Mouse (Mus musculus) neural tube, embryonic 14.5 days (tissue): ENCODE results near the gene Pemt. TPM values are rescaled to one million over a fixed set of nuclear protein-coding genes. Genes with fewer than 3 reads are reported as not detected.
A peak's percentile ranks its signal among the peaks of the same experiment; 100 is the strongest.

Experiments
- ATAC-seq: fragments of 200-750 bp; cut with Nextera tagmentation; 2 replicates; pipeline ENCODE4 v1.8.0; 2017; ENCODE audit warnings: low read depth, mild to moderate bottlenecking, moderate TSS enrichment, moderate library complexity
- H3K27ac ChIP-seq: fragments of 300-500 bp; sonication (generic); 2 replicates; pipeline ENCODE4 v1.5.1; 2014; ENCODE audit warnings: low read depth, mild to moderate bottlenecking, control low read depth, low read length, moderate library complexity, mixed read lengths
- H3K27me3 ChIP-seq: fragments of 300-500 bp; sonication (generic); 2 replicates; pipeline ENCODE4 v1.6.1; 2014; ENCODE audit warnings: low read length; ENCODE audit not compliant: control insufficient read depth, insufficient read depth
- H3K36me3 ChIP-seq: fragments of 300-500 bp; sonication (generic); 2 replicates; pipeline ENCODE4 v1.6.1; 2014; ENCODE audit warnings: low read length, mixed read lengths; ENCODE audit not compliant: control insufficient read depth, insufficient read depth
- H3K4me1 ChIP-seq: fragments of 300-500 bp; sonication (generic); 2 replicates; pipeline ENCODE4 v1.6.1; 2014; ENCODE audit warnings: low read length; ENCODE audit not compliant: control insufficient read depth, insufficient read depth
- H3K4me2 ChIP-seq: fragments of 300-500 bp; sonication (generic); 2 replicates; pipeline ENCODE4 v1.6.1; 2014; ENCODE audit warnings: mild to moderate bottlenecking, low read depth, low read length, control low read depth
- H3K4me3 ChIP-seq: fragments of 300-500 bp; sonication (generic); 2 replicates; pipeline ENCODE4 v1.5.1; 2014; ENCODE audit warnings: low read depth, low read length, control low read depth, mixed read lengths
- H3K9ac ChIP-seq: fragments of 300-500 bp; sonication (generic); replicated peaks from 2 replicates; pipeline ENCODE4 v1.6.1; 2014; ENCODE audit warnings: low read depth, mild to moderate bottlenecking, control low read depth, low read length, mixed read lengths
- H3K9me3 ChIP-seq: fragments of 300-500 bp; sonication (generic); 2 replicates; pipeline ENCODE4 v1.6.1; 2016; ENCODE audit warnings: low read length; ENCODE audit not compliant: control insufficient read depth
- WGBS: fragments of 180-500 bp; shearing (Covaris S2); extraction: QIAGEN DNeasy Blood & Tissue Kit; methylation state at CpG from one replicate; pipeline ENCODE4 v1.1.7; 2014; 5-methylcytosine and 5-hydroxymethylcytosine counted together
- polyA plus RNA-seq: library from polyadenylated mRNA; unstranded; fragments of >200 nt; fragmentation: Nextera tagmentation; extraction: Ambion mirVana; gene quantifications from 2 replicates; pipeline ENCODE4 v1.2.1, GENCODE M21; 2014

Gene Pemt
- polyA plus RNA-seq, 1 experiment from 2014 or later: 9.3 TPM

- Histone ChIP-seq H3K9ac (no peak overlapping the region), H3K4me2 (no peak overlapping the region), H3K4me1 (peaks cover 3% of the 10 kb centered on the region; the same call in 1 of the 2 replicates), H3K4me3 (no peak overlapping the region), H3K27ac (no peak overlapping the region), H3K9me3 (no peaks in the 10 kb centered on the region), H3K36me3 (no peaks in the 10 kb centered on the region), H3K27me3 (no peaks in the 10 kb centered on the region)
- ATAC-seq: no peak
- 35% methylated on average over 2 of the region's 2 CpGs for WGBS
These were observed 38.3 kb upstream of the Pemt start for GRCm38 (mm10) chr11:60084589-60084988.

DNA sequence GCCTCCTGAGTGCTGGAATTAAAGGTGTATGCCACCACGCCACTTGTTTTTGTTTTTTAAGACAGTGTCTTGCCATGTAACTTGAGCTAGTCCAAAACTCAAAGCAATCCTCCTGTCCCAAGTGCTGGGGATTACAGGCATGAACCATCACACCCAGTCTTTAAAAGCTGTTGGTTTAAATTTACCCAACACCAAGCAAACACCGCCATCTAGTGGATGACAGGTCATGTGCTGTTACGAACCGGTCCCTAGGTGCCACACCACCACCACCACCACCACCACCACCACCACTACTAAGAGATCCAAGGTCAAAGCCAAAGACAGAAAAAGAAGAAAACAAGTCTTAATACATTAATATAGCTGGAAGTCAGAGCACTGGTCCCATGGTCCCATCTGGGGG, 30.5 kb upstream of the Pemt start:
- H3K9me3 ChIP-seq: no peaks in the 10 kb centered on the region
- H3K27ac ChIP-seq: no peak overlapping the region
- ATAC-seq: no peak
- H3K36me3 ChIP-seq: no peaks in the 10 kb centered on the region
- no peak overlapping the region for H3K9ac ChIP-seq
- H3K4me2 ChIP-seq: no peak overlapping the region
- no peaks in the 10 kb centered on the region for H3K4me1 ChIP-seq
- WGBS: 10% methylated on average over 4 of the region's 4 CpGs
- H3K27me3 ChIP-seq: no peaks in the 10 kb centered on the region
- H3K4me3 ChIP-seq: no peak overlapping the region

- WGBS: 81% methylated on average over 3 of the region's 3 CpGs
- no peaks in the 10 kb centered on the region for H3K27me3 ChIP-seq
- no peaks in the 10 kb centered on the region for H3K4me1 ChIP-seq
- H3K36me3 ChIP-seq: no peaks in the 10 kb centered on the region
- H3K4me2 ChIP-seq: no peak overlapping the region
- no peak overlapping the region for H3K9ac ChIP-seq
- no peak overlapping the region for H3K4me3 ChIP-seq
- no peaks in the 10 kb centered on the region for H3K9me3 ChIP-seq
- no peak overlapping the region for H3K27ac ChIP-seq
- ATAC-seq: no peak
These were observed 29.9 kb upstream of the Pemt start for GRCm38 (mm10) chr11:60076183-60076582.

DNA sequence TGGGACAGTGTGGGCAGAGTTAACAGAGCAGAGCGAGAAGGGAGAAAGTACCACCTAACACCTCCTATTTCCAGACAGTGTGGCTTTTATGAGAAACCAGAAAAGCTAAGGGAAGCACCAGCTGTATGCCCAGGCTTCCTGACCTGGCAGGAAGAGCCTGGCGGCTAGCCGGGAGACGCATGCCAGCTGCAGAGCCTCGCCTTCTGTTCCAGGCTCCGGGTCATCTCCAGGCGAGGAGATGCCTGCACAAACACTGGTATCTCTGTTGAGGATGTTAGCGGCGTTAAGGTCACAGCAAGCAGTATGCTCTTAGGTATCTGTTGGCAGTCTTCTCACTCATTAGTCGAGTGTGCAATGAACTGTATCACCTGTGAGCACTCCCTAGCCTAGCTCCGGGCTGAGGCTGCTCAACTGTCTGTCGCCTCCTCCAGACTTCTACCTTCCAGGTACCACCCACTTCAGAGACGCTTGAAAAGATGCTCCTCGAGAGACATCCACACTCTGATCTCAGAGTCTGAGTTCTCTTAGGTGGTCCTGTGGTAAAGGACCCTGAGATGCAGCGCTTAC, 27.7 kb upstream of the Pemt start:
- 80% methylated on average over 15 of the region's 15 CpGs for WGBS
- Histone ChIP-seq H3K4me3 (no peak overlapping the region), H3K4me2 (no peak overlapping the region), H3K36me3 (no peaks in the 10 kb centered on the region), H3K27me3 (no peaks in the 10 kb centered on the region), H3K4me1 (no peaks in the 10 kb centered on the region), H3K27ac (no peak overlapping the region), H3K9ac (no peak overlapping the region), H3K9me3 (no peaks in the 10 kb centered on the region)
- no peak for ATAC-seq

GRCm38 (mm10) chr11:60073121-60073520, 26.8 kb upstream of the Pemt start:
- Histone ChIP-seq H3K27ac (no peak overlapping the region), H3K36me3 (no peaks in the 10 kb centered on the region), H3K4me3 (no peak overlapping the region), H3K9me3 (no peaks in the 10 kb centered on the region), H3K4me1 (no peaks in the 10 kb centered on the region), H3K9ac (no peak overlapping the region), H3K27me3 (no peaks in the 10 kb centered on the region), H3K4me2 (no peak overlapping the region)
- no peak for ATAC-seq

DNA sequence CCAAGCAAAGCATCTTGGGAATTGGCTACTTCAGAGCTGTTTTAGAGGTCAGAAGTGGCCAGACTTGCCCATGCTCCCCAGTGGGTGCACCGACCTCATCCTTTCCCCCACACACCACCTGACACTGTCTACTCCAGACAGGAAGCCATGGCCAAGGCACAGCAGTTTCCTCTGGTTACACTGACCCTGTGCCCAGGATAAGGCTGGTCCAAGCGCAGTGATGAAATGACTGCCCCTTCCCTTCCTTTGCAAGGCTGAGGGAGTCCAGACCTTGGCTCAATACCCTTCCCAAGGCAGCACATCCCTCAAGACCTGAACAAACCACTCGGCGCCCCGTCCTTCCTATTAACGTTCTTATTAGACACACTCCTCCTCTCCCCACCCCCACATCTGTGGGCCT, 24.9 kb upstream of the Pemt start:
- no peak overlapping the region for H3K9ac ChIP-seq
- ATAC-seq: no peak
- no peaks in the 10 kb centered on the region for H3K4me1 ChIP-seq
- H3K9me3 ChIP-seq: no peaks in the 10 kb centered on the region
- 93% methylated on average over 6 of the region's 6 CpGs for WGBS
- H3K27me3 ChIP-seq: no peaks in the 10 kb centered on the region
- H3K4me2 ChIP-seq: no peak overlapping the region
- no peak overlapping the region for H3K4me3 ChIP-seq
- no peak overlapping the region for H3K27ac ChIP-seq
- no peaks in the 10 kb centered on the region for H3K36me3 ChIP-seq

DNA sequence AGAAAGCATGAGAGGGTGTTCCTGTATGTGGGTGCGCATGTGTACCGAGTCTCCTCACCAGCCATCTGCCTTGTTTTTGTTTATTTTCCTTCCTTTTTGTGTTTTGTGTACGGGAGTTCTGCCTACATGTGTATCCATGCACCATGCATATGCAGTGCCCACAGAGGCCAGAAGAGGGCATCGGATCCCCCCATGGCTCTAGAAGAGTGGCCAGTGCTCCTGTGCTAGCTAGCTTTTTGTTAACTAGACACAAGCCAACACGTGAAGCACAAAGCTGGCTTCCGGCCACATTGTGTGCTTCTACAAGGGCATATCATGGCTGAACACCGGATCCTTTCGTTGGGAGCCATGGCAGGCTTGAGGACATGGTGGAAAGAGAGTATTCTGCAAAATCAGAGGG, 24.3 kb upstream of the Pemt start:
- Histone ChIP-seq H3K27me3 (no peaks in the 10 kb centered on the region), H3K9ac (no peak overlapping the region), H3K9me3 (no peaks in the 10 kb centered on the region), H3K36me3 (no peaks in the 10 kb centered on the region), H3K4me1 (no peaks in the 10 kb centered on the region), H3K27ac (no peak overlapping the region), H3K4me3 (no peak overlapping the region), H3K4me2 (no peak overlapping the region)
- peak; percentile 81; the same call in 1 of the 2 replicates for ATAC-seq
- 40% methylated on average over 8 of the region's 8 CpGs for WGBS

- H3K4me3 ChIP-seq: no peak overlapping the region
- H3K36me3 ChIP-seq: no peaks in the 10 kb centered on the region
- H3K9ac ChIP-seq: no peak overlapping the region
- no peak overlapping the region for H3K27ac ChIP-seq
- no peak for ATAC-seq
- H3K9me3 ChIP-seq: no peaks in the 10 kb centered on the region
- no peaks in the 10 kb centered on the region for H3K4me1 ChIP-seq
- no peak overlapping the region for H3K4me2 ChIP-seq
- no peaks in the 10 kb centered on the region for H3K27me3 ChIP-seq
These were observed 22.3 kb upstream of the Pemt start for GRCm38 (mm10) chr11:60068631-60069030.

GRCm38 (mm10) chr11:60067646-60068045, 21.4 kb upstream of the Pemt start:
- no peak overlapping the region for H3K27ac ChIP-seq
- no peak overlapping the region for H3K4me3 ChIP-seq
- no peaks in the 10 kb centered on the region for H3K36me3 ChIP-seq
- no peaks in the 10 kb centered on the region for H3K9me3 ChIP-seq
- H3K27me3 ChIP-seq: no peaks in the 10 kb centered on the region
- WGBS: 93% methylated on average over 4 of the region's 4 CpGs
- no peaks in the 10 kb centered on the region for H3K4me1 ChIP-seq
- no peak overlapping the region for H3K9ac ChIP-seq
- no peak for ATAC-seq
- H3K4me2 ChIP-seq: no peak overlapping the region

GRCm38 (mm10) chr11:60065267-60065666, 19.0 kb upstream of the Pemt start:
- Histone ChIP-seq H3K27ac (no peak overlapping the region), H3K9ac (no peak overlapping the region), H3K4me2 (no peak overlapping the region), H3K9me3 (no peaks in the 10 kb centered on the region), H3K4me1 (no peaks in the 10 kb centered on the region), H3K4me3 (no peak overlapping the region), H3K27me3 (no peaks in the 10 kb centered on the region), H3K36me3 (no peaks in the 10 kb centered on the region)
- WGBS: 63% methylated on average over 1 of the region's 1 CpGs
- ATAC-seq: no peak
